Mouse (Mus musculus) hindbrain, postnatal 0 days (tissue): Measurements from ENCODE around the gene Slc23a2. TPM values are rescaled to one million over a fixed set of nuclear protein-coding genes. Genes with fewer than 3 reads are reported as not detected.

Experiments
- ATAC-seq: fragments of 200-750 bp; cut with Nextera tagmentation; 2 replicates; pipeline ENCODE4 v1.8.0; 2017; ENCODE audit warnings: mild to moderate bottlenecking, moderate TSS enrichment, moderate library complexity
- DNase-seq: peaks from one replicate; pipeline ENCODE4 v3.0.0-alpha.2; 2015; ENCODE audit warnings: low spot score
- H3K27ac ChIP-seq: fragments of 300-500 bp; sonication (generic); 2 replicates; pipeline ENCODE4 v1.5.1; 2014; ENCODE audit warnings: mild to moderate bottlenecking
- H3K27me3 ChIP-seq: fragments of 300-500 bp; sonication (generic); 2 replicates; pipeline ENCODE4 v1.6.1; 2014; ENCODE audit warnings: low read length, mixed read lengths; ENCODE audit not compliant: insufficient read depth
- H3K36me3 ChIP-seq: fragments of 300-500 bp; sonication (generic); 2 replicates; pipeline ENCODE4 v1.6.1; 2014; ENCODE audit warnings: low read length, mixed read lengths; ENCODE audit not compliant: insufficient read depth
- H3K4me1 ChIP-seq: fragments of 300-500 bp; sonication (generic); 2 replicates; pipeline ENCODE4 v1.6.1; 2014; ENCODE audit warnings: antibody characterized with exemption, low read length, mixed read lengths; ENCODE audit not compliant: insufficient read depth
- H3K4me2 ChIP-seq: fragments of 300-500 bp; sonication (generic); 2 replicates; pipeline ENCODE4 v1.6.1; 2014; ENCODE audit warnings: low read depth, mild to moderate bottlenecking, low read length, moderate library complexity, mixed read lengths
- H3K4me3 ChIP-seq: fragments of 300-500 bp; sonication (generic); 2 replicates; pipeline ENCODE4 v1.5.1; 2014; ENCODE audit warnings: low read length
- H3K9ac ChIP-seq: fragments of 300-500 bp; sonication (generic); replicated peaks from 2 replicates; pipeline ENCODE4 v1.6.1; 2014; ENCODE audit warnings: mild to moderate bottlenecking, low read length, moderate library complexity, mixed read lengths
- H3K9me3 ChIP-seq: fragments of 300-500 bp; sonication (generic); 2 replicates; pipeline ENCODE4 v1.6.1; 2016; ENCODE audit warnings: low read length, mixed read lengths
- CTCF ChIP-seq: IDR thresholded peaks from 2 replicates; pipeline ENCODE4 v1.5.1; 2016; ENCODE audit warnings: antibody characterized with exemption, control low read depth, low read depth
- WGBS: fragments of 180-500 bp; shearing (Covaris S2); extraction: QIAGEN DNeasy Blood & Tissue Kit; methylation state at CpG from one replicate; pipeline ENCODE4 v1.1.7; 2014; 5-methylcytosine and 5-hydroxymethylcytosine counted together
- polyA plus RNA-seq: library from polyadenylated mRNA; unstranded; fragments of >200 nt; fragmentation: Nextera tagmentation; extraction: Ambion mirVana; gene quantifications from 2 replicates; pipeline ENCODE4 v1.2.1, GENCODE M21; 2015
- total RNA-seq: library from RNA; depleted of rRNA; stranded (reverse); fragments of >200 nt; gene quantifications from 2 replicates; pipeline ENCODE4 v1.2.3, GENCODE M21; 2014; rRNA removed

The Slc23a2 gene
- total RNA-seq (62.6 and 83.1 TPM in 2 replicates), polyA plus RNA-seq (43.0 and 49.4 TPM in 2 replicates)

- H3K9me3 ChIP-seq: no peaks in the 10 kb centered on the region
- H3K27me3 ChIP-seq: no peaks in the 10 kb centered on the region
- peak within 1 kb of the TSS; percentile 94 for H3K4me3 ChIP-seq
- H3K9ac ChIP-seq: peak within 1 kb of the TSS; percentile 93
- ATAC-seq (peak; percentile 91), DNase-seq (peak; percentile 82)
- under 1% methylated on average over 55 of the region's 68 CpGs for WGBS
- H3K4me2 ChIP-seq: peak within 1 kb of the TSS; percentile 86
- TF ChIP-seq CTCF: no peak
- H3K4me1 ChIP-seq: 0 out of 2 replicates have a peak, but pooled peaks cover 8% of the 10 kb centered on the region
- H3K27ac ChIP-seq: peak within 1 kb of the TSS; percentile 86
- no peaks in the 10 kb centered on the region for H3K36me3 ChIP-seq
These were observed at the start of gene Slc23a2 for GRCm38 (mm10) chr2:132144971-132145691. Gene Slc23a2 (minus strand): TSS chr2:132145108.

- Histone ChIP-seq H3K27ac (no peak overlapping the region), H3K36me3 (no peaks in the 10 kb centered on the region), H3K9ac (no peak overlapping the region), H3K9me3 (no peaks in the 10 kb centered on the region), H3K27me3 (no peaks in the 10 kb centered on the region), H3K4me1 (no peaks in the 10 kb centered on the region), H3K4me3 (no peak overlapping the region), H3K4me2 (no peak overlapping the region)
- WGBS: 78% methylated on average over 3 of the region's 3 CpGs
- no peak for DNase-seq
- ATAC-seq: no peak
- no peak for TF ChIP-seq CTCF
These were observed 45.8 kb upstream of the Slc23a2 start for GRCm38 (mm10) chr2:132190602-132191161.

GRCm38 (mm10) chr2:132183874-132184273, 39.0 kb upstream of the Slc23a2 start:
- no peak overlapping the region for H3K4me3 ChIP-seq
- H3K27ac ChIP-seq: no peak overlapping the region
- no peaks in the 10 kb centered on the region for H3K9me3 ChIP-seq
- no peaks in the 10 kb centered on the region for H3K27me3 ChIP-seq
- H3K4me1 ChIP-seq: no peaks in the 10 kb centered on the region
- no peak for TF ChIP-seq CTCF
- ATAC-seq: no peak
- WGBS: 73% methylated on average over 6 of the region's 6 CpGs
- H3K4me2 ChIP-seq: no peak overlapping the region
- no peak for DNase-seq
- no peak overlapping the region for H3K9ac ChIP-seq
- H3K36me3 ChIP-seq: no peaks in the 10 kb centered on the region

DNA sequence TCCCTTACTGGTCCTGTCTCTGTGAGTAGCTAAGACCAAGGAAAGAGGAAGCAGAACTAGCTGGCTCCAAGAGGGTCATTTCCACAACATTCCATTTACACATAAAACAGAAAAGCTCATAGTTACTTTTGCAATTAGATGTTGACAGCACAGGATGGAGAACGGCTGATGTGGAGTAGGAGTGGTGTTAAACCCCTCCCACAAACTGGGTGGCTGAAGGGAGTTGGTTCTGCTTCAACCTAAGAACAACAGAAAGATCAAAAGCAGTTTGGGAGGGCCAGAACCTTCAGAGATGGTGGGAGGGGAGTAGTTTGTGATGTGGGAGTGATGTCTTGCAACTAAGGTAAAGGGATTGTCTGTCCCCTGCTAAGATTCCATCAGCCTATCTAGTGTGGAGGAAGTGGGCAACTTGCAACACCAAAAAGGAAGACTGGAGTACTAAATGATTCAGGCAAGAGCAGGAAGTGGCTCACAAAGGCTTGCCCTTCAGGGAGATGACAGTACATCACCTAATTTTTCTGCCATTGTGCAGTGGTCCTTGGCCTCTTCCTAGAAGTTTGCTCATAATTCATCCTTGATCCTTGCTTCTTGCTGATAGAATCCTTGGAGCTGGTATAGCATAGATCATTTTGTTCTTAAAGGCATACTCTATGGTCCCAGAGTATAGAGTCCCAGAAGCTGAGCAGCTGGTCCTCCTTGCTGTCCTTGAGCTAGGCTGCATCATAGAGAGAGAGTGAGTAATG, 35.7 kb upstream of the Slc23a2 start:
- no peak for TF ChIP-seq CTCF
- Histone ChIP-seq H3K9ac (no peak overlapping the region), H3K27ac (no peak overlapping the region), H3K4me2 (no peak overlapping the region), H3K27me3 (no peaks in the 10 kb centered on the region), H3K9me3 (no peaks in the 10 kb centered on the region), H3K4me1 (no peaks in the 10 kb centered on the region), H3K4me3 (no peak overlapping the region), H3K36me3 (no peaks in the 10 kb centered on the region)
- DNase-seq (no peak), ATAC-seq (no peak)
- 63% methylated on average over 1 of the region's 1 CpGs for WGBS

- H3K27me3 ChIP-seq: no peaks in the 10 kb centered on the region
- DNase-seq (no peak), ATAC-seq (no peak)
- H3K4me2 ChIP-seq: no peak overlapping the region
- H3K27ac ChIP-seq: no peak overlapping the region
- 91% methylated on average over 7 of the region's 7 CpGs for WGBS
- H3K4me3 ChIP-seq: no peak overlapping the region
- no peaks in the 10 kb centered on the region for H3K4me1 ChIP-seq
- H3K9ac ChIP-seq: no peak overlapping the region
- no peaks in the 10 kb centered on the region for H3K36me3 ChIP-seq
- H3K9me3 ChIP-seq: no peaks in the 10 kb centered on the region
- TF ChIP-seq CTCF: no peak
These were observed 34.5 kb upstream of the Slc23a2 start for GRCm38 (mm10) chr2:132179371-132179770.

DNA sequence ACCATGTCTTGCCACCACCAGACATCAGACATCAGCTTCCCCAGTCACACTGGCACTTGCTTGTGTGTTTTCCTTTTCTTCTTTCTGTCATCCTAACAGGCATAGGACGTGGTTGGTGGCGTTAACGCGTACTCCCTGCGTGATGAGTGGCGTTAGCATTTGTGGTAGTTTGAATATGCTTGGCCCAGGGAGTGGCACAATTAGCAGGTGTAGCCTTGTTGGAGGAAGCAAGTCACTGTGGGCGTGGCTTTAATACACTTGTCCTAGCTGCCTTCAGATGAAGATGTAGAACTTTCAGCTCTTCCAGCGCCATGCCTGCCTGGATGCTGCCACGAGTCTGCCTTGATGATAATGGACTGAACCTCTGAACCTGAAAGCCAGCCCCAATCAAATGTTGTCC, 32.5 kb upstream of the Slc23a2 start:
- Histone ChIP-seq H3K9me3 (no peaks in the 10 kb centered on the region), H3K4me3 (no peak overlapping the region), H3K9ac (no peak overlapping the region), H3K4me1 (no peaks in the 10 kb centered on the region), H3K27ac (no peak overlapping the region), H3K27me3 (no peaks in the 10 kb centered on the region), H3K36me3 (no peaks in the 10 kb centered on the region), H3K4me2 (no peak overlapping the region)
- DNase-seq (no peak), ATAC-seq (no peak)
- WGBS: 85% methylated on average over 9 of the region's 9 CpGs
- TF ChIP-seq CTCF: no peak
